Mouse (Mus musculus) kidney, postnatal 10 days (tissue): ENCODE data around the gene Glt28d2.
"Not testable (repeated sequence)": the region's sequence is repeated elsewhere in the genome, so short reads cannot be mapped to it uniquely, and the experiment has no call there.

Source experiments
- DNase-seq: peaks from one replicate; pipeline ENCODE4 v3.0.0; 2021; ENCODE audit warnings: mixed read lengths

Glt28d2 gene

DNA sequence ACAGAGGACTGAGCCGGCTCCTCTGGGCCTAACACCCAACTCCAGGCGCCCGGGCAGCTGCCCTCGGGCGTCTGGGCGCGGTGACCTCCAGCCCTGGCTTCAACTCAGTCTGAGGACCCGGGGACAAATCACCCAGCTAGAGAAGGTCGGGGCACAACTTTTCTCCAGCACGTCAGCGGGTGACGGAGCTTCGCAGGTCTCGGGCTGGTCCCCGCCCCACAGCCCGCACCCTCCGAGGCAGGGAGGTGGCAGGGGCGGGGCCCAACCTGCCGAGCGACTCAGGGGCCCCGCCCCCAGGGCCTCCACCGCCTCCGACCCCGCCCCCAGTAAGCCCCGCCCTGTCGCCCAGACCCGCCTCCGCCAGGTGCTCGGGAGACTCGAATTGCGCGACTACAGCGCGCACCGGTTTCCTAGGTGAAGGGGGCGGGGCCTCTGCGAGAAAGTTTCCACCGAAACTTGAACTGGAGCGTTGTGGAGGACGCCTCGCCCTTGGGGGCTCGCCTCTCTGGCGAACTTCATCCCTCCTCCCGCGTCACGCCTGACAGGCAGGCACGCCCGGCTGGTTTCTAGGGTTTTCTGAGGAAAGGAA, at the start of gene Glt28d2, which contains the start of gene Gm37240:
Gene Glt28d2 (minus strand): TSS at position 278 of the 589 bp plus-strand sequence.
Gene Gm37240 (minus strand): TSS at position 280 of the 589 bp plus-strand sequence.
- DNase-seq, result peak; percentile 95

GRCm38 (mm10) chr3:85933586-85933985, 46.3 kb upstream of the Glt28d2 start:
- no peak for DNase-seq

DNA sequence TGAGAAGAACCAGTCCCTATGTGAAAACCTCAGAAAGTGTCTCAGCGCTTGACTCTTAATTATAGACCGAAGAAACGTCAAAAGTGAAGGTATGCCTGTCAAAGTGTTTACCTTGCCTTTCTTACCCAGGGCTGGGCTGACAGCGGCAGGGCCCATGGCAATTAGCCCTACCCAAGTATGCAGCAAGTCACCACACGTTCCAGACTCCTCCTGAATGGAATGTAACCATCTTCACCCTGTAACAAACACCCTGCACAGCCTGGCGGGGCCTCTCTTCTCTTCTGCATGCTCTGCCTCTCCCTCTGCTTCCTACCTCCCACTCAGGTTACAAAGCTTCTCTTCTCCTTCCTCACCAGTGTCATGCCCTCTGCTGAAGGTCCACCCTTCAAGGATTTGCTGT, 44.5 kb upstream of the Glt28d2 start:
- no peak for DNase-seq

DNA sequence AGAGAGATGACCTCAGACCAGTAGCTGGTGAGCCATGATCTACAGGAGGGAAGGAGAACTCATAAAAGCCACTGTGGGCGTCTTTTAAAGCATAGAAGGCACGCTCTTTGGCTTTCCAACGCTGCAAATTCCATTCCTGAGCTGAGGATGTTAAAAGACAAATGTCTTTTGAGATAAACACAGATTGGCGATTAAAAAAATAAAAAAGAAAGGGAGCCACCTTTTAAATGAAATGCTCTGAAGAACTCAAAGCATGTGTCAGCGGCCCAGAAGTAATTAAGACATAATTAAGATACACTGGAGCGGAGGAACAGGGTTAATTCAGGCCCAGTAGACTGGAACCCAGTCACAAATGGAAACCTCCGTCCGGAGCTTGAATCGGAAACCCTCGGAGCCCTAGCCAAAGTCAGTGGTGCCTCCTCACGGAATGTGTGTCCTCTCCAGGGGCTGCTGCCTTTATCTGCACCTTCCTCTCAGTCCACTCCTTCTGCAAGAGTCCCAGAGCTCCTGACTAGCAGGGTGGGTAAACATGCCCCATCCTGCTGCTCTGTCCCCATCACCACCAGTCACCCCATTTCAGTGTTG, 43.4 kb upstream of the Glt28d2 start:
- no peak for DNase-seq

DNA sequence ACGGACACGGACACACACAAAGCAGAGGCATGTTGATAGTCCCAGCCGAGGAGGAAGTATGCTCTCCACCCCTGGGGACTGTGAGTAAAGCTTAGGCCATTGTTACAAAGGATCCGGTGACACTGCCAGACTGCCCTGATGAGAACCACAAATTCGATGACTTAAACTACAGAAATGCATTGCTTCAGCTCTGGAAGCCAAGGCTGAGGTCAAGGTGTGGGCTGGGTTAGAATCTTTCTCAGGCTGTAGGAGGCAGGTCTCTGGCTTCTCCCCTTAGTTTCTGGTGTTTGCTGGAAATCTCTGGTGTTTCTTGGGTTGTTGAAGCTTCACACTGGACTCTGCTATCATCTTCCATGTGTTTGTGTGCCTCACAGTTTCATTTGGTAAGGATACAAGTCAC, 42.4 kb upstream of the Glt28d2 start:
- no peak for DNase-seq

- no peak for DNase-seq
Measured at GRCm38 (mm10) chr3:85928140-85928611, 40.9 kb upstream of the Glt28d2 start.

- DNase-seq, result no peak
Measured at GRCm38 (mm10) chr3:85927296-85927695, 40.0 kb upstream of the Glt28d2 start.

DNA sequence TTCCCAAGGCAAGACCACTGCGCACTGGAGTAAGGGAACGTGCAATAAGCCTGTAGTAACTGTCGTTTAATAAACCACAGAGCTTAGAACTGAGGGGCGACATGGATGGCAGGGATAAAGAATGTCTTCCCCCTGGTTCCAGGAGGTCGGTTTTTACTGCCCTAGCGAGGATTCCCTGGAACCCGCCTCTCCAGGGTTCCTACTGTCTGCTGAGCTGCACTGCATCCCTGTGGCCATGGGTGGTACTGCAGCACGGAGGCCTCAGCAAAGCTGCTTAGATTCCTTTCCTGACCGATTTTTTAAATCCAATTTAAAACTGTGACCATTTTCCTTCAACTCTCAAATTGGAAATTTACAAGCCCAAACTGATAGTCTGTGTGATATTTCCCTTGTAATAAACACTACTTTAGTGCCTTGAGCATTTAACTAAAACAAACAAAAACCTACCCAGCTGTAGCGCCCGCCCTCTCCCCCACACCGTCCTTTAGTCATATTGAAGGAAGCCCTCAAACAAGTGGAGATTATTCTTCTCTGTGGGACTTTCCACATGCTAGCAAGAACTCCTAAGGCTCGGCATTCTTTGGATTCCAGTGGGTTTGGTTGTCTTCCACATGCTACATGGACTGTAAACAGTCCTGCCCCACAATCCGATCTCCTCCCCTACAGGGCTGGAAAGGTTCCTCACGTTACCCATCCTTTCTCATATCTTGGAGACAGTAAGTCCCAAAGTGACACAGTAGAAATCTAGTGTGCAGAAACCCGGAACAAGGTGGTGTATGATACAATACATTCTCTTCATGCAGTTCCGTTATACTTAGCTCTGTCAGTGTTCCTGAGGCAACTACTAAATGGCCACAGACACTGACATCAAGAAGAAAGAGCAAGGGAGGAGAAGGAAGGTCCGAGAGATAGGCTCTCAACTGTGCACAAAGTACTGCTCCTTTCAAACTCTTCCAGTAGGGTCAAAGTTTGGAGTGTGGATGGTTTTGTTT, 36.9 kb upstream of the Glt28d2 start:
- peak; percentile 92 for DNase-seq

DNA sequence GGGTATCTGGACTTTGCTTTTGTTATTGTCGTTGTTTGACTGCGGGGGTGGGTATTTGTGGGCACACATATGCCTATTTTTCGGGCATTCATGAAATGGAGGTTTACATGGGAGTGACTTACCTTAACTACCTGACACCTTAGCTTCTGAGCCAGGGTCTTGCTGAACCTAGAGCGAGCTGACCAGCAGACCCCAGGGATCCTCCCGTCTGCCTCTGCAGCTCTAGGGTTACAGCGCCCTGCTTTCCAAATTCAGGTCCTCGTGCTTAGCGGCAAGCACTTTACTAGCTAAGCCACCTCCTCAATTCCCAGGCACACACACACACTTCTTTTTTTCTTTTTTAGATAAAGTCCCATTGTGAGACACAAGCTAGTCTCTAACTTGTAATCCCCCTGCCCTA, 36.0 kb upstream of the Glt28d2 start:
- DNase-seq, result no peak

GRCm38 (mm10) chr3:85922331-85922730, 35.0 kb upstream of the Glt28d2 start:
- DNase-seq, result peak; percentile 85

GRCm38 (mm10) chr3:85920671-85921070, 33.4 kb upstream of the Glt28d2 start:
- not testable (repeated sequence) for DNase-seq

GRCm38 (mm10) chr3:85917600-85917999, 30.3 kb upstream of the Glt28d2 start:
- peak; percentile 57 for DNase-seq

DNA sequence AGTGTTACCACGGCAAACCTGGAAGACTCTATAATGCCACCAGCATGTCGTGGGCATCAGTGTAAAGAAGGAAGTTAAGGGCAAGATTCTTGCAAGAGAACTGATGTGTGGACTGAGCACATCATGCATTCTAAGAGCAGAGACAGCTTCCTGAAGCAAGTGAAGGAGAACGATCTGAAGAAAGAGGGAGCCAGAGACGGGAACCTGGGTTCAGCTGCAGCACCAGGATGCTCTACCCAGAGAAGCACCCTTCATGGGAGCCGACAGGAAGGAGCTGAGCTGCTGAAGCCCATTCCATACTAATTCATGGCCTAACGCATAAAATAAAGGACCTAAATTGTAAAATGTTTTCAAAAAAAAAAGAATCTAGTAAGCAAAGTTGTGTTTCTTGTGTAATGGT, 27.5 kb upstream of the Glt28d2 start:
- DNase-seq, result no peak

- no peak for DNase-seq
Measured at GRCm38 (mm10) chr3:85907136-85907535, 19.8 kb upstream of the Glt28d2 start.

GRCm38 (mm10) chr3:85904371-85904770, 17.1 kb upstream of the Glt28d2 start:
- no peak for DNase-seq

DNA sequence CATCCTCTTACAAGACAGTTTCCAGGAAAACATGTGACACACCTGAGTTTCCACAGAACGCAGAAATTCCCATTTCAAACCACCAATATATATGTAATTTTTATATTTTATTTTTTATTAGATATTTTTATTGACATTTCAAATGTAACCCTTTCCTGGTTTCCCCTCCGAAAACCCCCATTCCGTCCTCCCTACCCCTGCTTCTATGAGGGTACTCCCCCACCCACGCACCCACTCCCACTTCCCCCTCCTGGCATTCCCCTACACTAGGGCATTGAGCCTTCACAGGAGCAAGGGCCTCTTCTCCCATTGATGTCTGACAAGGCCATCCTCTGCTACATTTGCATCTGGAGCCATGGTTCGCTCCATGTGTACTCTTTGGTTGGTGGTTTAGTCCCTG, 7.7 kb upstream of the Glt28d2 start:
- DNase-seq, result no peak

GRCm38 (mm10) chr3:85891571-85891970, 4.3 kb upstream of the Glt28d2 start:
- DNase-seq, result no peak

DNA sequence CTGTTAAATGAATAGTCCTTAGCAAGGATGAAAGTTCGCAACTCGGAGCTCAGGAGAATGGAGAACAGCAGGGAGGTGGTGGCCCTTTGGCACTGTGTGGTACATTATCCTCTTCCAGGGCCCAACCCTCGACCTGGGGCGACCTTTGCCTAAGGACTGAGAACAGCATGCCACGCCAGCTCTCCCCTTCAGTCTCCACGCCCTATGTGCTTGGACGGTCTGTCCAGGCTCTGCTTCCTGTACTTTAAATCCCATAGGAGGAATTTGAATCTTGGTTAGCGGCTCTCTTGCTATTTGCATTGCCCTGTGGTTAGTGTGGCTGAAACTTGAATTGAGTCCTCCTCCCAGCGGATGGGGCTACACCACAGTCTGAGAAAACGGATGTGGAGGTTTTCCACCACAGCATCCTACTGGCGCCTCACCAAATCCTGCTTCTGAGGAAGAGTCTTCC, 930 bp upstream of the Glt28d2 start:
- DNase-seq, result peak; percentile 62

- DNase-seq, result no peak
Measured at GRCm38 (mm10) chr3:85886636-85887238, 579 bp downstream of the Glt28d2 start.

GRCm38 (mm10) chr3:85885906-85886305, 1.4 kb downstream of the Glt28d2 start:
- no peak for DNase-seq

DNA sequence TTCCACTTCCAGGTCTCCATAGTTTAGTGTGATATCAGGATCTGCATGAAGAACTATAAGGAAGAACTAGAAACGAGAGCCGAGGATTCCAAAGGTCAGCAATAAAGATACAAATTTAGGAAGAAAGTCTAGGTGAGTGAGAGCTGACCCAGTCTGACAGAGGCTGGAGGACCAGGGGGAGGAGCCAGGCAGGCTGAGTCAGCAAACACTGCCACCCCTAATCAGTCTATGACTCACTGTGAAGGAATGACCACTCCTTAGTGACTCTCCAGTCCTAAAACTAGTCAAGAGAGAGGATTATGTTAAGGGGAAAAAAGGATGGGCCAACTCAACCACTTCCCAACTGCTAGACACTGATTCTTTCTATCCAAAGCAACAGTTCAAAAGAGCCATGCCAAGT, 6.6 kb downstream of the Glt28d2 start:
- DNase-seq, result peak; percentile 19

- DNase-seq, result no peak
Measured at GRCm38 (mm10) chr3:85880068-85880467, 7.2 kb downstream of the Glt28d2 start.

DNA sequence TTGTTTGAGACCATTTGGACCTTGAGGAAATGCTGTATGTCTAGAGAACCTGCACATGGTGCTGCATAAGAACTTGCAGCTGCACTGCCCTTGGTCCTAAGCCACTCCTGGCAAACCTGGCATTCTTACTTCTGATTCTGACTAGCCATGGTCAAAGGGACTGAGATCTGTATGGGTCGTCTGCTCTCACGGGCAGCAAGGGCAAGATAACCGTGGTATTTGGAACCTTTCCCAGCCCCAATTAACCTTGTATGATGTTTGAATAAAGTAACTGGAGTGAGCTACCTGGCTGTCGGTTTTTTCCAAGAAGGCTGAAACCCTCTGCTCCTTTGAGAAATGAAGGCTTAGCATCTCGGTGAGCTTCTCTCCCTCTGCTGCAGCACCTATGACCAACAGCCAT, 8.4 kb downstream of the Glt28d2 start:
- DNase-seq, result no peak
